Mouse (Mus musculus): ENCODE results near the gene Ptf1a. TPM values are rescaled to one million over a fixed set of nuclear protein-coding genes. Genes with fewer than 3 reads are reported as not detected.

The Ptf1a gene
- total RNA-seq (2023) = not detected

GRCm38 (mm10) chr2:19444931-19445831 lies at the start of gene Ptf1a:
Gene Ptf1a (plus strand): TSS chr2:19445663.

Other genes starting within 250 kb of the Ptf1a start
- gene Armc3, start 246.4 kb upstream of the Ptf1a start, total RNA-seq (2023) = 1 to 10 TPM; 1.2 to 1.6 TPM
- gene Msrb2, start 74.2 kb upstream of the Ptf1a start, total RNA-seq (2023) = 1 to 10 TPM; 3.9 to 4.0 TPM
- gene 4921504E06Rik, start 108.3 kb downstream of the Ptf1a start, total RNA-seq (2023) = not detected
- 10 to 100 TPM; 13.7 to 14.4 TPM for gene Otud1, start 212.1 kb downstream of the Ptf1a start, total RNA-seq (2023)

All from monocyte, adult 59 days (primary cell).